Mouse (Mus musculus) MEL (cell line): ENCODE data around the gene Etv4.

Source experiments
- CHD2 ChIP-seq: IDR thresholded peaks from 2 replicates; pipeline ENCODE4 v1.6.1; 2011; ENCODE audit warnings: low read length, improper control_type of control experiment
- CTCF ChIP-seq, 3 experiments: IDR thresholded peaks in 2 of 3; conservative IDR thresholded peaks in 1 of 3; 2 replicates each; pipeline ENCODE4 v1.5.1; 2011 to 2012; ENCODE audit warnings: low read length in 3 of 3, low read depth in 2 of 3, mild to moderate bottlenecking in 2 of 3, improper control_type of control experiment in 1 of 3, inconsistent platforms in 1 of 3, mixed read lengths in 1 of 3, moderate library complexity in 1 of 3; ENCODE audit not compliant: control insufficient read depth in 1 of 3, insufficient read depth in 1 of 3, poor library complexity in 1 of 3, severe bottlenecking in 1 of 3
- EP300 ChIP-seq, 2 experiments: IDR thresholded peaks; 2 replicates each; pipeline ENCODE4 v1.6.1; 2011; ENCODE audit warnings: improper control_type of control experiment in 2 of 2, low read length in 2 of 2, low read depth in 1 of 2, mild to moderate bottlenecking in 1 of 2
- GATA1 ChIP-seq: IDR thresholded peaks from 2 replicates; pipeline ENCODE4 v1.6.1; 2011; ENCODE audit warnings: low read depth, low read length, improper control_type of control experiment
- KAT2A ChIP-seq: conservative IDR thresholded peaks from 2 replicates; pipeline ENCODE4 v1.6.1; 2012; ENCODE audit warnings: low read depth, low read length, improper control_type of control experiment, inconsistent platforms
- MAFK ChIP-seq: IDR thresholded peaks from 2 replicates; pipeline ENCODE4 v1.6.1; 2011; ENCODE audit warnings: low read depth, mild to moderate bottlenecking, low read length, improper control_type of control experiment, borderline replicate concordance
- TAL1 ChIP-seq: IDR thresholded peaks from 2 replicates; pipeline ENCODE4 v1.6.1; 2012; ENCODE audit warnings: mild to moderate bottlenecking, inconsistent platforms, low read length, moderate library complexity, mixed read lengths

DNA sequence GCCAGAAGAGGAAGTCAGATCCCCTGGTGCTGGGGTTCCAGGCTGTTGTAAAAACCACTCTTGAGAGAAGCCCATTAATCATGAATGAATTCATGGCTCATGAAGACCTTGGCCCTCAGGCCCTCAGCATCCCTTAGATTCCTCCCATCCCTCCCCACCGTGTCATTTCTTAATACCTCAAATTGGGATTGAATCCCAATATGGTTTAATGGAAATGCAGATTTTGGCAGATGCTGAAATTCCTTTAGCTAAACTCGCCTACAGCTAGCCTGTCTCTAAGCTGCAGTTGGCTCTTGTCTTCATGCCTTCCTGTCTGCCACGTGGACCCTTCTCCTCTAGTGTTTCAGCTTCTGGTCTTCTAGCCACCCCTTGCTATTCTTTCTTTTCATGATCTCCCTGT is 38.0 kb upstream of the Etv4 start:
- TF ChIP-seq TAL1 (no peak), CTCF (IDR thresholded peaks at IDR 0.05 in 2 of 3, conservative IDR thresholded peaks at IDR 0.05 in 1 of 3; ENCODE audit: control insufficient read depth in 1 of 3, insufficient read depth in 1 of 3, low read depth in 2 of 3, low read length in 3 of 3, poor library complexity in 1 of 3, severe bottlenecking in 1 of 3) (no peak), GATA1 (no peak), KAT2A (no peak), MAFK (no peak), EP300 (IDR thresholded peaks at IDR 0.05; ENCODE audit: low read depth in 1 of 2, low read length in 2 of 2) (no peak), CHD2 (no peak)
